Mouse (Mus musculus): ENCODE data around the gene Slc47a1.
"Not testable (repeated sequence)": the region's sequence is repeated elsewhere in the genome, so short reads cannot be mapped to it uniquely, and the experiment has no call there.

Gene Slc47a1

GRCm38 (mm10) chr11:61319233-61319922, 58.8 kb downstream of the Slc47a1 start:
- no peak for DNase-seq (ENCODE audit: low spot score)

- no peak for DNase-seq (ENCODE audit: low spot score)
Observed at GRCm38 (mm10) chr11:61316864-61317263, 61.3 kb downstream of the Slc47a1 start.

GRCm38 (mm10) chr11:61310321-61310720, 67.8 kb downstream of the Slc47a1 start:
- no peak for DNase-seq (ENCODE audit: low spot score)

- DNase-seq (ENCODE audit: low spot score): no peak
Observed at GRCm38 (mm10) chr11:61309831-61310230, 68.3 kb downstream of the Slc47a1 start.

- DNase-seq (ENCODE audit: low spot score): no peak
Observed at GRCm38 (mm10) chr11:61307795-61308194, 70.3 kb downstream of the Slc47a1 start.

- no peak for DNase-seq (ENCODE audit: low spot score)
Observed at GRCm38 (mm10) chr11:61305377-61305776, 72.8 kb downstream of the Slc47a1 start.

GRCm38 (mm10) chr11:61304535-61304934, 73.6 kb downstream of the Slc47a1 start:
- DNase-seq (ENCODE audit: low spot score): not testable (repeated sequence)

GRCm38 (mm10) chr11:61300716-61301392, 77.3 kb downstream of the Slc47a1 start:
- no peak for DNase-seq (ENCODE audit: low spot score)

GRCm38 (mm10) chr11:61300205-61300604, 77.9 kb downstream of the Slc47a1 start:
- no peak for DNase-seq (ENCODE audit: low spot score)

GRCm38 (mm10) chr11:61297901-61298300, 80.2 kb downstream of the Slc47a1 start:
- no peak for DNase-seq (ENCODE audit: low spot score)

- DNase-seq (ENCODE audit: low spot score): no peak
Observed at GRCm38 (mm10) chr11:61297326-61297725, 80.8 kb downstream of the Slc47a1 start.

GRCm38 (mm10) chr11:61296556-61296955, 81.6 kb downstream of the Slc47a1 start:
- DNase-seq (ENCODE audit: low spot score): no peak

GRCm38 (mm10) chr11:61295556-61295955, 82.6 kb downstream of the Slc47a1 start:
- no peak for DNase-seq (ENCODE audit: low spot score)

GRCm38 (mm10) chr11:61294431-61294830, 83.7 kb downstream of the Slc47a1 start:
- DNase-seq (ENCODE audit: low spot score): no peak

Measured in ovary, postnatal 10 days (tissue).